Mouse (Mus musculus): ENCODE measurements around the gene Haghl.

Haghl gene

GRCm38 (mm10) chr17:25738861-25739260 is 46.6 kb downstream of the Haghl start:
- no peak for DNase-seq

- DNase-seq = no peak
These were observed 49.7 kb downstream of the Haghl start, which contains the start of gene Mslnl for GRCm38 (mm10) chr17:25735745-25736144. TSS of gene Mslnl (plus strand) at chr17:25736042.

- DNase-seq = no peak
These were observed 50.2 kb downstream of the Haghl start for GRCm38 (mm10) chr17:25735246-25735645.

GRCm38 (mm10) chr17:25732082-25732481 is 53.4 kb downstream of the Haghl start:
- DNase-seq = peak; percentile 88
